Mouse (Mus musculus): Measurements from ENCODE around the gene Mid1. TPM values are rescaled to one million over a fixed set of nuclear protein-coding genes. Genes with fewer than 3 reads are reported as not detected.

Gene Mid1
- total RNA-seq, 2 experiments from 2014 or later = 8.3 to 18.3 TPM

DNA sequence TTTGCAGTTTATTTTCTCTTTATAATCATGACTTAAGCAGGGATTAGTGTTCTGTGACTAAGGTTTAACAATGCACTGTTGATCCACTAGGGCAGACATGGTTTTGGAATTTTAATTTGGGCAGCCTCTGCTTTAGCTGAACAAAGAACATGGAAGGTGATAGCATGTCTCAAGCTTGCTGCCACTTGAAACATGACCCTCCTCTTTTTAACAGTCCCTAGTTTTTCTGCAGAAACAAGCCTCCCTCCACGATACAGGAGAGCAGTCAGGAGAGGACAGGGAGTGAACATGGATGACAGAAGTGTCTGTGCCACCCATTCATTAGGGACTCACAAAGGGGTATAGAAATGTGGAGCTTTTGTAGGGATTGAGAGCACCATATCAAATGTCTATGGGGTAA is 107.9 kb downstream of the Mid1 start:
- no peak for DNase-seq (ENCODE audit: low spot score in 2 of 2)
- 0 out of 2 replicates have a peak, but pooled peaks have one; percentile 19 for TF ChIP-seq CTCF (conservative IDR thresholded peaks at IDR 0.05)
- Histone ChIP-seq H3K27ac (no peak overlapping the region), H3K4me3 (no peak overlapping the region)

- Histone ChIP-seq H3K4me3 (no peak overlapping the region), H3K27ac (no peak overlapping the region)
- no peak for TF ChIP-seq CTCF (conservative IDR thresholded peaks at IDR 0.05)
Observed at GRCm38 (mm10) chrX:169794421-169794820, 109.4 kb downstream of the Mid1 start.

GRCm38 (mm10) chrX:169794831-169795311 is 109.9 kb downstream of the Mid1 start:
- H3K4me3 ChIP-seq = no peak overlapping the region
- DNase-seq (ENCODE audit: low spot score in 2 of 2) = no peak
- H3K27ac ChIP-seq = no peak overlapping the region
- TF ChIP-seq CTCF (conservative IDR thresholded peaks at IDR 0.05) = no peak

More at GRCm38 (mm10) chrX:169794421-169794820, 109.4 kb downstream of the Mid1 start:
- no peak for DNase-seq (ENCODE audit: low spot score in 2 of 2)

GRCm38 (mm10) chrX:169797148-169797547 is 112.1 kb downstream of the Mid1 start:
- TF ChIP-seq CTCF (conservative IDR thresholded peaks at IDR 0.05) = no peak

DNA sequence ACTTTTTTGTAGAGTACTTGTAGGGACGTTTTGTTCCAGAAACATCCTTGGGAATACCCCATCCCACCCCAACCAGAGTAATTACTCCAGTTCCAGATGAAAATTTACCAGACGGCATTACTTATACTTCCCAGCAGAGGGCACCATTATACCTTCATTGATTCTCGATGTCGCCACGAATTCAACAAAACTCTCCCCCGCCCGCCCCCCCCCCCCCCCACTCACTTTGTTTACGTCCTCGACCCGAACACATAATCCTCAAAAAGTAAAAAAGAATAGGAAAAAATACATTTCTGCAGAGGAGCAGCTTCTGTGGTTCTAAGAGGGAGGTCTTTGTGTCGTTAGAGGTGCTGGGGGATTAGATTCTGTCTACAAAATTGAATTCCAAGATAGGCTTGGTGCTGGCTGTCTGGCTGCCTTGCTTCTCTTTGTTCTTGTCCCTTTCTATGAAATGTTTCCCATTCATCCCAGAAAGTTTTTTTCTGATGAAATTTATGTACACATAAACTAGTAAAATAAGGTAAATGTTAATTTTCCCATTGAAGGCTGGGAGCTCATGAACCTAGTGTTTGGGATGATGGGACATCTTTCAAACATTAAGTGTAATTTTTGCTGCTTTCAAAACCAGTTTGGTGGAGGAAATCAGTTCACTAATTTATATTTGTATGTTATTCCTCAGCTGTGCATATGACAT is 114.1 kb downstream of the Mid1 start:
- peak in 1 of 2 experiments; percentile 56 for DNase-seq (ENCODE audit: low spot score in 2 of 2)
- Histone ChIP-seq H3K4me3 (peak overlapping the region; percentile 53), H3K27ac (peak overlapping the region; percentile 73)
- TF ChIP-seq CTCF (conservative IDR thresholded peaks at IDR 0.05) = peak; percentile 74

More at GRCm38 (mm10) chrX:169797148-169797547, 112.1 kb downstream of the Mid1 start:
- no peak overlapping the region for H3K27ac ChIP-seq
- DNase-seq (ENCODE audit: low spot score in 2 of 2) = no peak
- no peak overlapping the region for H3K4me3 ChIP-seq

DNA sequence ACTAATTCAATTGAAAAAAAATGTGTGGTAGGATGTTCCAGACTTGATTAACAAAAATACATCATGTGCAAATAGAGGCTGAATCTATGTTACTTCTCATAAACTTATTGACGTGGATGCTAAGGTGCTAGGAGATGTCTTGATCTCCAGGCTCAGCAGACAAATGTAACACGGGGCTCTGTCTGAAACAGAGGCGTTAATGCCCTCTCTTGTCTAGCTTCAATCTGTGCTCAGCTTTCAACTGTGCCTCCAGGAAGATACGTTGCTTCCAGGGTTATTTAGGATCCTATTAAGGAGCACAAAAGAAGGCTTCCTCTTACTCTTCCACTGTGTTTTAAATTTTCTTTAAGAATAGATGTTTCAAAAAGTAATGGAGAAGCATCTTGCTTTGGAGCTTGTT is 115.2 kb downstream of the Mid1 start:
- Histone ChIP-seq H3K4me3 (no peak overlapping the region), H3K27ac (no peak overlapping the region)
- no peak for DNase-seq (ENCODE audit: low spot score in 2 of 2)
- TF ChIP-seq CTCF (conservative IDR thresholded peaks at IDR 0.05) = no peak

DNA sequence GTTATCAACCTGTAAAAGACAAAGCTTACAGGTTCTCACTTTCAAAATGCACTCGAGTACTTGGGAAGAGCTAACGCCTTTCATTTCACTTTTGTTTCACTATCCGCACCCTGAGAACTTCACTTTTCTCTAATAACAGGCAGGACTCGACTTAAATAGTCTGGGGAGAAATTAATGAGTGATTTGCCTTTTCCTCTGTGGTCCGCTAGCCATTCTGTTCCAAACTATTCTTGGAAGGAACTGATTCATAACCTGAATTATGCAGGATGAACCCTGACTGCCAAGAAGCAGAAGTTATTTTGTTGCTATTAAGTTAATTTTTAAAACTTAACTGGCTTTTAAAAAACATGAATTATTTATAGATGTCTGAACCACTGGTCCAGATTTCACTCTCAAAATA is 120.8 kb downstream of the Mid1 start:
- no peak overlapping the region for H3K4me3 ChIP-seq
- H3K27ac ChIP-seq = no peak overlapping the region
- no peak for TF ChIP-seq CTCF (conservative IDR thresholded peaks at IDR 0.05)
- DNase-seq (ENCODE audit: low spot score in 2 of 2) = no peak

DNA sequence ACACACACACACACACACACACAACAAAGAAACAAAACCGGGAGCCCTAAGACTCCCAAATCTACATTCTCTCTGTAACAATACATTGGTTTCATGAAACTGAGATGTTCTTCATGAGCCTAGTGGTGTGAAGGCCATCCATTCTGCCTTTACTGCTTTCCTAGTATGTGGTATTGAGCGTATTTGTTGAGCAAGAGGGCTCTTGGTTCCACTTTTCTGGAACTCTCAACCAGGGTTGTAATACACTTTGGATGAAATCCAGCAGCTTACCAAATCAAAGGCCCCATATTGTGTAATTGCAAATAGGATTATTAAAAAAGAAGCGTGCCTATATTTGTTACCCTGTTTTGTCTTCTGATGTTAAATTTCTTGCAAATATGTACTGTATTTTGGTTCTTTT is 122.7 kb downstream of the Mid1 start:
- TF ChIP-seq CTCF (conservative IDR thresholded peaks at IDR 0.05) = no peak
- no peak overlapping the region for H3K27ac ChIP-seq
- H3K4me3 ChIP-seq = no peak overlapping the region
- DNase-seq (ENCODE audit: low spot score in 2 of 2) = no peak

DNA sequence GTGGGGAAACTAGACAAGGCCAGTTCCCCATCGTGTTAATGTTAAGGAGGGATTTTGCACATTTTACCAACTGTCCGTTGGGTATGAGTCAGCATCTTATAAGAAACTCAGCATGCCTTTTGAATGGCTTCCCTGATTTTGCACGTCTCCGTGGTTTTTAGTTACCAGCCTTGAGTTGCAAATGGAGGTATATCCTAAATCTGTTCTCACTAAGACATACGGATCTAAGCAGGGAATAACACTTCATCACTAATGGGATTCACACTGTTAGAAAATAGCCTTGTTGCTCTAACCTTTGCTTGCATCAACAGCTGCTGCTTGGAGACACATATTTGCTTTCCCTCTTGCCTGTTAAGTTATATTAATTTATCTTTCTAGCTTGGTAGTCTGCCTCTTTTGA is 126.3 kb downstream of the Mid1 start:
- no peak overlapping the region for H3K4me3 ChIP-seq
- TF ChIP-seq CTCF (conservative IDR thresholded peaks at IDR 0.05) = no peak
- DNase-seq (ENCODE audit: low spot score in 2 of 2) = no peak
- no peak overlapping the region for H3K27ac ChIP-seq

- Histone ChIP-seq H3K4me3 (no peak overlapping the region), H3K27ac (no peak overlapping the region)
- no peak for TF ChIP-seq CTCF (conservative IDR thresholded peaks at IDR 0.05)
- DNase-seq (ENCODE audit: low spot score in 2 of 2) = no peak
Observed at GRCm38 (mm10) chrX:169811783-169812182, 126.8 kb downstream of the Mid1 start.

DNA sequence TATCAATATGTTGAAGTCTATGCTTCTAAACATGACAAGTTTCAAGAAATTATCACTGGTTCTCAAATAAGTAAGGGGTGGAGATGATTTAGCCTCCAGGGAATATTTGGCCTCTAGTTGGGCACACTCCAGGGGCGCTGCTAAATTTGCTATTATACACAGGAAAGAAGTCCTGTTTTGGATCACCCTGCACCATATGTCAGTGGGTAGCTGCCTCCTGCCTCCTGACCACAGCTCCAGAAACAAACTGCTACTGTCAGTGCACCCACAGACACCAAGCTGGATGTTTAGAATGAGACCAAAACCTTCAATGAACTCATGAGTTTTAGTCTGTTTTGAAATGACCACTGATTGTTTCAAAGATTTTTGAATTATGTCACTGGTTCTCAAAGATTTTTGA is 128.7 kb downstream of the Mid1 start:
- TF ChIP-seq CTCF (conservative IDR thresholded peaks at IDR 0.05) = no peak
- Histone ChIP-seq H3K27ac (no peak overlapping the region), H3K4me3 (no peak overlapping the region)
- DNase-seq (ENCODE audit: low spot score in 2 of 2) = no peak

- Histone ChIP-seq H3K27ac (peak overlapping the region; percentile 87), H3K4me3 (peak overlapping the region; percentile 30)
- TF ChIP-seq CTCF (conservative IDR thresholded peaks at IDR 0.05) = no peak
- DNase-seq (ENCODE audit: low spot score in 2 of 2) = peak; percentile 17 to 32
Observed at GRCm38 (mm10) chrX:169826947-169827346, 141.9 kb downstream of the Mid1 start.

DNA sequence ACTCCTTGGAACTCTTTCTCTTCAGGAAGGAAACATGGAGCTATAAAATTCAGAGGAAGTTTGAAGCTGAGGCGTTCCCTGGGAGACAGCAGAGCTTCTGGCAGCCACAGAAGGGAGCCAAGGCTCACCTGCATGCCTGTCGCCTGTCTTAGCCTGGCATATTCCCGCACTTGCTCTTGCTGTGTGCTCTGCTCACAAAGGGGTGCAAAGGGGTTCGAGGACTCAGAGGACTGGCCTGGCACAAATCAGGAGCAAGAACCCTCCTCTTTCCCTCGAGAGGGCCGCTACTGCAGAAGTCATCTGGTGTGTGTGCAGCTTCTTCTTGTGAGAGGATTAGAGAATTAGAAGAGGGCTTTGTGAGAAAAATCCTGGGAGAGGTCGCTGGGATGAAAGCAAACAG is 142.7 kb downstream of the Mid1 start:
- DNase-seq (ENCODE audit: low spot score in 2 of 2) = no peak
- TF ChIP-seq CTCF (conservative IDR thresholded peaks at IDR 0.05) = no peak

DNA sequence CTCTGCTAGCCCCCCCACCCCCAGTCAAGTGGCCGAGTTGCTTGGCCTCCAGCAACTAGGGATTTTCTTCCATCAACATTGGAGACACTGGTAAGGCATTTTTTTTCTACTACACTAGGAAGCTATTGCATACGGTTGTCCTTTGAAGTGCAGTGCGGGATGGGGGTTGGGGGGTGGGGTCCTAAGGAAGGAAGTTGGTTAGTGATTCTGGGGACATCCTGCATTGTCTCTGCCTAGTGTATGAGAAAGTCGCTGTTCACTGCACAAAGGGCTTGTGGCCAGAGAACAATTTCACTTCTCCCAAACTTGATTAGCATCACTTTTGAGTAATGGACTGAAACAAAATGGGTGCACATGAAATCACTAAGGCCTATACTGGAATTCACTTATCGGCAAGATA is 143.1 kb downstream of the Mid1 start:
- Histone ChIP-seq H3K27ac (peak overlapping the region; percentile 87), H3K4me3 (peak overlapping the region; percentile 30)
- DNase-seq (ENCODE audit: low spot score in 2 of 2) = no peak
- no peak for TF ChIP-seq CTCF (conservative IDR thresholded peaks at IDR 0.05)

More for the DNA sequence above, 142.7 kb downstream of the Mid1 start:
- Histone ChIP-seq H3K4me3 (peak overlapping the region; percentile 30), H3K27ac (peak overlapping the region; percentile 87)

All from layer of hippocampus, adult 2 months (tissue).